Mouse (Mus musculus) heart, adult 2 months (tissue): Measurements from ENCODE around the gene Slc51a.

Source experiments
- CTCF ChIP-seq: fragments of 200-600 bp; IDR thresholded peaks from 2 replicates; pipeline ENCODE4 v1.8.1; 2022; ENCODE audit warnings: antibody characterized with exemption, mild to moderate bottlenecking, moderate library complexity
- EP300 ChIP-seq: fragments of 200-500 bp; IDR thresholded peaks from 2 replicates; pipeline ENCODE4 v1.6.1; 2011; ENCODE audit warnings: low read depth, low read length, control low read depth; ENCODE audit not compliant: insufficient read depth

GRCm38 (mm10) chr16:32501459-32501858 lies 13.8 kb upstream of the Slc51a start:
- TF ChIP-seq CTCF = no peak
- TF ChIP-seq EP300 = no peak
